Mouse (Mus musculus) lung, embryonic 16.5 days (tissue): ENCODE data around the gene Yipf3. TPM values are rescaled to one million over a fixed set of nuclear protein-coding genes. Genes with fewer than 3 reads are reported as not detected.

Experiments used
- ATAC-seq: fragments of 200-750 bp; cut with Nextera tagmentation; 2 replicates; pipeline ENCODE4 v1.8.0; 2017; ENCODE audit warnings: low read depth, mild to moderate bottlenecking, moderate library complexity
- H3K27ac ChIP-seq: fragments of 300-500 bp; sonication (generic); 2 replicates; pipeline ENCODE4 v1.5.1; 2014; ENCODE audit warnings: mild to moderate bottlenecking, control low read depth, low read length
- H3K27me3 ChIP-seq: fragments of 300-500 bp; sonication (generic); 2 replicates; pipeline ENCODE4 v1.6.1; 2014; ENCODE audit warnings: low read depth, low read length, mixed read lengths; ENCODE audit not compliant: control insufficient read depth, insufficient read depth
- H3K36me3 ChIP-seq: fragments of 300-500 bp; sonication (generic); 2 replicates; pipeline ENCODE4 v1.6.1; 2014; ENCODE audit warnings: low read length; ENCODE audit not compliant: control insufficient read depth, insufficient read depth
- H3K4me1 ChIP-seq: fragments of 300-500 bp; sonication (generic); replicated peaks from 2 replicates; pipeline ENCODE4 v1.6.1; 2014; ENCODE audit warnings: low read length, mixed read lengths; ENCODE audit not compliant: control insufficient read depth, insufficient read depth
- H3K4me2 ChIP-seq: fragments of 300-500 bp; sonication (generic); 2 replicates; pipeline ENCODE4 v1.6.1; 2014; ENCODE audit warnings: low read depth, low read length, control low read depth
- H3K4me3 ChIP-seq: fragments of 300-500 bp; sonication (generic); 2 replicates; pipeline ENCODE4 v1.5.1; 2014; ENCODE audit warnings: mild to moderate bottlenecking, low read length, control low read depth
- H3K9ac ChIP-seq: fragments of 300-500 bp; sonication (generic); 2 replicates; pipeline ENCODE4 v1.6.1; 2014; ENCODE audit warnings: low read length, control low read depth
- H3K9me3 ChIP-seq: fragments of 300-500 bp; sonication (generic); 2 replicates; pipeline ENCODE4 v1.6.1; 2016; ENCODE audit warnings: low read length; ENCODE audit not compliant: control insufficient read depth
- WGBS: fragments of 180-500 bp; shearing (Covaris S2); extraction: QIAGEN DNeasy Blood & Tissue Kit; methylation state at CpG from one replicate; pipeline ENCODE4 v1.1.7; 2014; 5-methylcytosine and 5-hydroxymethylcytosine counted together
- microRNA counts: library from miRNA; unstranded; fragments of <30 nt; microRNA quantifications from one replicate; lab custom pipeline; 2016
- microRNA-seq: library from miRNA; unstranded; fragments of <30 nt; microRNA quantifications from one replicate; pipeline ENCODE4, GENCODE M21; 2016
- polyA plus RNA-seq: library from polyadenylated mRNA; unstranded; fragments of >200 nt; fragmentation: Nextera tagmentation; extraction: Ambion mirVana; gene quantifications from 2 replicates; pipeline ENCODE4 v1.2.1, GENCODE M21; 2015

Yipf3 gene
- polyA plus RNA-seq, 1 experiment from 2014 or later: 114 TPM

- H3K9ac ChIP-seq: no peak overlapping the region
- ATAC-seq: no peak
- no peaks in the 10 kb centered on the region for H3K27me3 ChIP-seq
- no peak overlapping the region for H3K4me3 ChIP-seq
- H3K4me2 ChIP-seq: no peak overlapping the region
- H3K36me3 ChIP-seq: 0 out of 2 replicates have a peak, but pooled peaks cover 3% of the 10 kb centered on the region
- H3K4me1 ChIP-seq: peaks cover 25% of the 10 kb centered on the region
- WGBS: 32% methylated on average over 6 of the region's 6 CpGs
- no peak overlapping the region for H3K27ac ChIP-seq
- no peaks in the 10 kb centered on the region for H3K9me3 ChIP-seq
Measured at GRCm38 (mm10) chr17:46285407-46285806, 37.5 kb downstream of the Yipf3 start.

GRCm38 (mm10) chr17:46287678-46288095 lies 39.8 kb downstream of the Yipf3 start:
- ATAC-seq: peak; percentile 59
- H3K4me2 ChIP-seq: no peak overlapping the region
- no peaks in the 10 kb centered on the region for H3K27me3 ChIP-seq
- no peaks in the 10 kb centered on the region for H3K9me3 ChIP-seq
- peaks cover 13% of the 10 kb centered on the region for H3K4me1 ChIP-seq
- H3K27ac ChIP-seq: peak overlapping the region; percentile 45
- no peak overlapping the region for H3K4me3 ChIP-seq
- H3K36me3 ChIP-seq: no peaks in the 10 kb centered on the region
- H3K9ac ChIP-seq: peak overlapping the region; percentile 32; the same call in 1 of the 2 replicates
- 40% methylated on average over 11 of the region's 11 CpGs for WGBS

- no peak overlapping the region for H3K4me3 ChIP-seq
- 31% methylated on average over 6 of the region's 6 CpGs for WGBS
- ATAC-seq: no peak
- no peak overlapping the region for H3K9ac ChIP-seq
- peaks cover 39% of the 10 kb centered on the region for H3K27me3 ChIP-seq
- no peak overlapping the region for H3K4me2 ChIP-seq
- peaks cover 12% of the 10 kb centered on the region for H3K4me1 ChIP-seq
- no peaks in the 10 kb centered on the region for H3K9me3 ChIP-seq
- H3K27ac ChIP-seq: no peak overlapping the region
- no peaks in the 10 kb centered on the region for H3K36me3 ChIP-seq
Measured at GRCm38 (mm10) chr17:46296601-46297000, 48.7 kb downstream of the Yipf3 start.

DNA sequence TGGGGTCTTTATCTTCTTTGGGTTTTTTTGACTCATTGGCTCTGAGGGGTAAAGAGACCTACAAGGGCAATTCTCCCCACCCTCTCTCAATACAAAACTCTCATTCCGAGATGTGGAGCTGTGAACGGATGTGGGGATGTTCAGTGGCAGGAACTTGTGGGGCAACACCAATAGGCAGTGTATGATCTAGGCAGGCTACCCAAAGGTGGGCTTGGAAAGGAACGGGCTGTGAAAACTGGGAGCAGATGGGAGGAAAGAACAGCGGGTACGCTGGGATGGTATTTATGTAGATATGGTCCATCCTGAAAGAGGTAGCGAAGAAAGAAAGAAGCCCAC lies 49.1 kb downstream of the Yipf3 start:
- ATAC-seq: no peak
- Histone ChIP-seq H3K36me3 (no peaks in the 10 kb centered on the region), H3K9ac (no peak overlapping the region), H3K4me3 (peak overlapping the region; percentile 66), H3K27me3 (peaks cover 39% of the 10 kb centered on the region), H3K9me3 (no peaks in the 10 kb centered on the region), H3K4me2 (peak overlapping the region; percentile 100), H3K27ac (no peak overlapping the region), H3K4me1 (peaks cover 12% of the 10 kb centered on the region)
- 12% methylated on average over 6 of the region's 6 CpGs for WGBS

DNA sequence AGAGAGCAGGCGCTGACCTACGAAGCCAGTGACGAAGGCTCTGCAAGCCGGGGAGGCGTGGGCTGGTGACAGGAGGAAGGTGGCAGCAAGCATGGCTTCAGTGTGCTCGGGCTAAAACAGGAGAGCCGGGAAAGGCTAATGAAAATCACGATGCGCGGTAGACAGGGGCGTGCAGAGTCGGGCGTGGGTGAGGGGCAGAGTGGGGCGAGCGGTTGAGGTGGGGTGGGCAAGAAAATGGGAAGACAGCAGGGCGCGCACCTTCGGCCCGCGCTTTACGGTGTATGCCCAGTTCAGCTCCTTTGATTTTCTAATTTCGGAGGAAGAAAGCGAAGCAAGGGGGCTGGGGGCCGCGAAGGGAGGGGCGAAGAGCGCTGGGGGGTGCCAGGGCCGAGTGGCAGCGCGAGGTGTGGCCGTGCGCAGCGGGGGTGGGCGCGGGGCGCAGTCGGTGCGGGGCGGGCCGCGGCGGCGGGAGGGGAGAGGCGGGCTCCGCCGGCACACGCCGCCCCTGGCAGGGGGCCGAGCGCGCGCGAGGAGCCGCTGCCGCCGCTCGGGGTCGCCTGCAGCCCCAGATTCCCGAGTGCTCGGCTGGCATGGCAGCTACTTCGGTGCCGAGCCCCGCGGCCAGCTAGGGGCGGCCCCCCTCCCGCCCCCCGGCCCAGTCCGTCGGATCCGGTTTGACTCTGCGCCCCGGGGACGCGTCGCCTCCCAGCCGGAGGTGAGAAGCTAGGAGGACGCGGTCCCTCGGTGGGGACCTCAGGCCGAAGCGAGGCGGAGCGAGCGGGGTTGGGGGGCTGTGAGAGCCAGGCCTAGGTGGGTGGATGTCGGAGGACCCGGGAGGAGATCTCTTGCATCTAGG lies 49.7 kb downstream of the Yipf3 start, which contains the start of gene Dlk2:
Gene Dlk2, plus strand, starts transcription at position 58 of the 856 bp plus-strand sequence.
- ATAC-seq: peak; percentile 40
- Histone ChIP-seq H3K4me3 (peak within 1 kb of the TSS; percentile 66), H3K4me1 (peaks cover 12% of the 10 kb centered on the region), H3K36me3 (no peaks in the 10 kb centered on the region), H3K27ac (no peak within 1 kb of the TSS), H3K9me3 (no peaks in the 10 kb centered on the region), H3K27me3 (peaks cover 39% of the 10 kb centered on the region), H3K9ac (peak within 1 kb of the TSS; percentile 70), H3K4me2 (peak within 1 kb of the TSS; percentile 100)
- WGBS: under 1% methylated on average over 84 of the region's 86 CpGs

GRCm38 (mm10) chr17:46298220-46298913 lies 50.5 kb downstream of the Yipf3 start:
- Histone ChIP-seq H3K4me1 (peaks cover 12% of the 10 kb centered on the region), H3K4me2 (peak overlapping the region; percentile 100), H3K36me3 (no peaks in the 10 kb centered on the region), H3K27ac (no peak overlapping the region), H3K9ac (peak overlapping the region; percentile 70), H3K4me3 (peak overlapping the region; percentile 66), H3K27me3 (peaks cover 38% of the 10 kb centered on the region), H3K9me3 (no peaks in the 10 kb centered on the region)
- ATAC-seq: peak; percentile 93
- WGBS: under 1% methylated on average over 48 of the region's 48 CpGs

DNA sequence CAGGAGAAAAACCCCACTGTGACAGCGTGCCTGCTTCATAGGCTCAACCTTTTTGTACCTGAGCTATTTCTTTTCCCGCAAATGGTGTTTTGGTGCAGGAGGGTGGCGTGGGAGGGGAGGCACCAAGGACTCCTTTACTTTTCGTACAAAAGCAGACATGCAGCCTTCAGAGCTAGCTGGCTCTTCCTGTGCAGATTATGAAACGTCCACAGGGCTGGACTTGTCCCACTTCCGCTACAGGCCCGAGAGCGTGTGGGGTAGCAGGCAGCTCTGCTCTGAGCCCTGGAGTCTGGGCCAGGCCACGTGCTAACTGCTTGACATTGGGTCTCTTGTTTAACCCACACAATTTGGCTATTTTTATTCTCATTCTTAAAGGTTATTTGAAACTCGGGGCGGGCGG lies 54.0 kb downstream of the Yipf3 start:
- no peak for ATAC-seq
- Histone ChIP-seq H3K27me3 (peaks cover 18% of the 10 kb centered on the region), H3K36me3 (0 out of 2 replicates have a peak, but pooled peaks cover 2% of the 10 kb centered on the region), H3K4me2 (no peak overlapping the region), H3K9me3 (no peaks in the 10 kb centered on the region), H3K27ac (no peak overlapping the region), H3K4me3 (no peak overlapping the region), H3K9ac (no peak overlapping the region), H3K4me1 (peaks cover 12% of the 10 kb centered on the region)
- 69% methylated on average over 12 of the region's 12 CpGs for WGBS

MicroRNA genes within 50 kb of the gene (microRNA counts, 519-probe panel; counts per million panel counts)
- microRNA mmu-miR-693-3p (lab: Ali Mortazavi, UCI) (not detected), microRNA mmu-miR-693-5p (lab: Ali Mortazavi, UCI) (not detected)

Small RNA genes within 50 kb of the gene (microRNA-seq; reads per million reads assigned to microRNA genes)
- not detected for gene Mir693

Other genes starting within 250 kb of the Yipf3 start
- gene Vegfa, start 215.7 kb upstream of the Yipf3 start, polyA plus RNA-seq: 4.5 and 5.7 TPM in 2 replicates
- gene Mrps18a, start 137.1 kb upstream of the Yipf3 start, polyA plus RNA-seq: 134 and 138 TPM in 2 replicates
- 23.7 and 26.8 TPM in 2 replicates for gene Rsph9, start 103.9 kb upstream of the Yipf3 start, polyA plus RNA-seq
- 55.5 and 57.1 TPM in 2 replicates for gene Mad2l1bp, start 94.5 kb upstream of the Yipf3 start, polyA plus RNA-seq
- 50.3 and 55.0 TPM in 2 replicates for gene Gtpbp2, start 87.0 kb upstream of the Yipf3 start, polyA plus RNA-seq
- gene Polh, start 45.4 kb upstream of the Yipf3 start, polyA plus RNA-seq: 24.1 and 26.0 TPM in 2 replicates
- gene Xpo5, start 45.3 kb upstream of the Yipf3 start, polyA plus RNA-seq: 31.2 and 33.8 TPM in 2 replicates
- gene Polr1c, start within 50 bp of the Yipf3 start, polyA plus RNA-seq: 90.6 and 91.2 TPM in 2 replicates
- 0.69 and 0.93 TPM in 2 replicates for gene Lrrc73, start 5.5 kb downstream of the Yipf3 start, polyA plus RNA-seq
- 39.1 and 40.8 TPM in 2 replicates for gene Tjap1, start 34.9 kb downstream of the Yipf3 start, polyA plus RNA-seq
- gene Dlk2, start 49.3 kb downstream of the Yipf3 start, polyA plus RNA-seq: 3.1 and 4.0 TPM in 2 replicates
- 5.3 and 5.5 TPM in 2 replicates for gene Abcc10, start 80.3 kb downstream of the Yipf3 start, polyA plus RNA-seq
- 6.0 and 7.0 TPM in 2 replicates for gene Zfp318, start 135.7 kb downstream of the Yipf3 start, polyA plus RNA-seq
- 3.3 and 8.2 TPM in 2 replicates for gene Crip3, start 180.8 kb downstream of the Yipf3 start, polyA plus RNA-seq
- 0.28 TPM in 1 of 2 replicates, not detected in the other for gene Slc22a7, start 190.4 kb downstream of the Yipf3 start, polyA plus RNA-seq
- 0.03 and 0.05 TPM in 2 replicates for gene Ttbk1, start 239.6 kb downstream of the Yipf3 start, polyA plus RNA-seq
- 33.4 and 37.2 TPM in 2 replicates for gene Dnph1, start 248.6 kb downstream of the Yipf3 start, polyA plus RNA-seq